Mouse (Mus musculus) neural tube, postnatal 0 days (tissue): Measurements from ENCODE around the gene Pemt. TPM values are rescaled to one million over a fixed set of nuclear protein-coding genes. Genes with fewer than 3 reads are reported as not detected.

Source experiments
- polyA plus RNA-seq: library from polyadenylated mRNA; unstranded; fragments of >200 nt; fragmentation: Nextera tagmentation; extraction: Ambion mirVana; gene quantifications from 2 replicates; pipeline ENCODE4 v1.2.1, GENCODE M21; 2015

Pemt gene
- polyA plus RNA-seq = 12.2 and 13.7 TPM in 2 replicates

DNA sequence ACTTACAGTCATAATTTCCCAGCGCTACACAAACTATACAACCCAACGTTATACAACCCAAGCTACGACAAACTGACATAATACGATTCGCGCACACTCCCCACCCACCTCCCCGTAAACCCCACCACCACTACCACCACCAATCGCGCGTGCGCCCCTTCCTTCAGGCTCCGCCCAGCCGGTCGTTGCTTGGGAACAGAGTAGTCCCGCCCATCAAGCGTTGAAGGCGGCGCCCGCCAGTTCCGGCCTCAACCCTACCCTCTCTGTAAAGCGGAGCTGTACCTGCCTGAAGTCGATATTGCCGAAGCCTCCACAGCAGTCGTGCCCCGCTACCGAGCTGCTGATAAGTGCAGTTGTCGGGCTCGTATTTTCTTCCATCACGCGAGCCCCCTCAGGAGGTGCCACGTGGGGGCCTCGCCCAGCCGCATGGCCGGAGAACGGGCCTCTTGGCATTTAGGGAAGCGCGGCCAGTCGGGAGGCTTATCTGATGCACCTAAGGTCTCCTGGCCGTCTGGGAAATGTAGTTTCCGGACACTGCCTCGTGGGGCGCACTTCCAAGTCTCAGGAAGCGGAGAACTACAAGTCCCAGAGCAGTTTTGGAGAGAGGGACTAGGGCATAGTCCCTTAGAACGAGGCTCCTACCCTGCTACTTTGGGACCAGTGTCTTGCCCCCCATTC is at the start of gene Pemt:
TSS of gene Pemt (minus strand) at position 432 of the 678 bp plus-strand sequence.

DNA sequence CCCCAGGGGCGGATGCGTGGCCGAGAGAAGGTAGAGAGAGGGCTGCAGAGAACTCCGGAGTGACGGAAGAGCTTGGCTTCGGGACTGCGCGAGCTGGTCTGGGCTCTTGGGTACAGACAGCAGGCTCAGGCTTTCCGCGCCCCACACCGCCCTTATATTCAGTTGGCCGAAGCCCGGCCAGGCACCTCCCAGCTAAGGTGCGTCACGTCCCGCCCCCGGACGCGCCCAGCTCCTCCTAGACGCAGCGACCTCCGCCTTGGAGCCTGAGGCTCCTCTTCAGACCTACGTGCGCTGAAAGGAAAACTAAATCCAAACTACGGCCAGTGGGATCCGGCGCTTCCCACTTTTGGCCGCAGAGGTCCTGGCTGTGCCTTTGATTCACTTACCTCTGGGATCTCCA is 81.5 kb downstream of the Pemt start, which contains the start of gene Rasd1:
TSS of gene Rasd1 (minus strand) at position 127 of the 400 bp plus-strand sequence.

DNA sequence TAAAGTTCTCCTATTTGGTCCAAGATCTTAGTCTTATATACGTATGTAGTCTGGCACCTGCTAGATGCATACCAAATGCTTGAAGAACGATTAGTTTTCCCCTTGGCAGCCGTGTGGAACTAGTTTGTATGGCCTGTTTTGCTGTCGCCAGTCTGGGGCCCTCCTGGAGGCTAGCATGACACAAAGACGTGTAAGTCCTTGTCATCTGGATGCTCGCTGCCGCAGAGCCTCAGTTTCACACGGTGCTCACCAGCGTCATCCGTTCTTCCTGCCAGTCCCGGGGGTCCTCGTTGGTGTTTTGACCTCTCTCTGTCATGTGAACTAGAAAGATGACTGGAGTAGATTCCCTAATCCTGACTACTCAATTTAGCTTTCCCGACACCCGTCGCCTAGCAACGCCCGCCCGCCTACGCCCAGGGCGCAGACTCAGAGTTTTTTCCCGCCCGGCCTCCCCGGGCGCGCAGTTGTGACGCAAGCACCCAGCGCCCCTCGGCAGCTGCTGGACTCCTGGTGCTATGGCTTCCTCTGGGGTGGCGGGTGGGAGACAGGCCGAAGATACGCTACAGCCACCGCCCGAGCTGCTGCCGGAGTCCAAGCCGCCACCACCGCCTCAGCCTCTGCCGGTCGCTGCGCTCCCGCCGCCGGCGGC is 98.4 kb downstream of the Pemt start, which contains the start of gene Med9:
TSS of gene Med9 (plus strand) at position 455 of the 649 bp plus-strand sequence.

Other genes with a start within 250 kb of the Pemt start
- 31.5 and 34.0 TPM in 2 replicates for gene Flcn, start 236.5 kb downstream of the Pemt start, polyA plus RNA-seq
- gene Nt5m, start 207.0 kb downstream of the Pemt start, polyA plus RNA-seq = 92.1 and 95.8 TPM in 2 replicates
- gene Cops3, start 206.7 kb downstream of the Pemt start, polyA plus RNA-seq = 145 and 148 TPM in 2 replicates
- gene Med9, start 98.3 kb downstream of the Pemt start, polyA plus RNA-seq = 42.9 and 44.7 TPM in 2 replicates
- gene Rasd1, start 81.5 kb downstream of the Pemt start, polyA plus RNA-seq = 1.6 and 1.9 TPM in 2 replicates
- 22.8 and 33.3 TPM in 2 replicates for gene Rai1, start 58.5 kb upstream of the Pemt start, polyA plus RNA-seq
- gene Srebf1, start 176.1 kb upstream of the Pemt start, polyA plus RNA-seq = 57.3 and 64.9 TPM in 2 replicates